Mouse (Mus musculus): ENCODE measurements around the gene Meaf6.
A peak's percentile ranks its signal among the peaks of the same experiment; 100 is the strongest.

Meaf6 gene

GRCm38 (mm10) chr4:125145213-125145612 lies 60.3 kb downstream of the Meaf6 start:
- DNase-seq, result no peak

GRCm38 (mm10) chr4:125147970-125148369 lies 63.0 kb downstream of the Meaf6 start:
- no peak for DNase-seq

- no peak for DNase-seq
Observed at GRCm38 (mm10) chr4:125149460-125149859, 64.5 kb downstream of the Meaf6 start.

GRCm38 (mm10) chr4:125152469-125152868 lies 67.5 kb downstream of the Meaf6 start:
- DNase-seq, result no peak

GRCm38 (mm10) chr4:125153659-125154241 lies 68.8 kb downstream of the Meaf6 start:
- DNase-seq, result no peak

- no peak for DNase-seq
Observed at GRCm38 (mm10) chr4:125155646-125156045, 70.7 kb downstream of the Meaf6 start.

- no peak for DNase-seq
Observed at GRCm38 (mm10) chr4:125157322-125157721, 72.4 kb downstream of the Meaf6 start.

GRCm38 (mm10) chr4:125158081-125158480 lies 73.1 kb downstream of the Meaf6 start:
- DNase-seq, result no peak

GRCm38 (mm10) chr4:125158581-125159317 lies 73.8 kb downstream of the Meaf6 start:
- DNase-seq, result no peak

GRCm38 (mm10) chr4:125160320-125160950 lies 75.5 kb downstream of the Meaf6 start:
- DNase-seq, result peak; percentile 90

- no peak for DNase-seq
Observed at GRCm38 (mm10) chr4:125160951-125161331, 76.0 kb downstream of the Meaf6 start.

- no peak for DNase-seq
Observed at GRCm38 (mm10) chr4:125161392-125161791, 76.5 kb downstream of the Meaf6 start.

- DNase-seq, result no peak
Observed at GRCm38 (mm10) chr4:125162701-125163100, 77.8 kb downstream of the Meaf6 start.
